Mouse (Mus musculus): ENCODE measurements at regions not wholly inside any gene's neighbourhood (a gene's known extent, or its start where the extent isn't known, plus 50 kb on each side); places are given as distances from the start of the nearest gene placed in this dataset.

DNA sequence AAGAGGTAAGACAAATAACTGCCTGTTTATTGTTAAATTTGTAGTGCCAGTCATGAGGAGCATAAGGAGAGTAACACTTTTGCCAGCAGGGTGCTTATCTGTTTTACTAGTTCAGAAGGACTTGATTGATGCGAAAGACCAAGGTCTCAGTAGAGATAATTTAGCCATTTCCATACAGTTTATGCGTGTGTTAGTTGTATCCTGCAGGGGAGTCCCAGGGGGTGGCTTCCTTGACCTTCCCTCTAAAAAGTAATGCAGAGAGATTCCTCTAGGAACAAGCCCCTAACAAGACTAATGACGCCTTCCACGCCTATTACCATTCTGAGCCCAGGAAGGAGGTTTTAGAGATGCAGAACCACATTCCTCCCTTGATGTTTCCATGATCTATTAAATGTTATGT lies 192.6 kb upstream of the Gm49339 start:
- DNase-seq (ENCODE audit: low spot score): no peak

DNA sequence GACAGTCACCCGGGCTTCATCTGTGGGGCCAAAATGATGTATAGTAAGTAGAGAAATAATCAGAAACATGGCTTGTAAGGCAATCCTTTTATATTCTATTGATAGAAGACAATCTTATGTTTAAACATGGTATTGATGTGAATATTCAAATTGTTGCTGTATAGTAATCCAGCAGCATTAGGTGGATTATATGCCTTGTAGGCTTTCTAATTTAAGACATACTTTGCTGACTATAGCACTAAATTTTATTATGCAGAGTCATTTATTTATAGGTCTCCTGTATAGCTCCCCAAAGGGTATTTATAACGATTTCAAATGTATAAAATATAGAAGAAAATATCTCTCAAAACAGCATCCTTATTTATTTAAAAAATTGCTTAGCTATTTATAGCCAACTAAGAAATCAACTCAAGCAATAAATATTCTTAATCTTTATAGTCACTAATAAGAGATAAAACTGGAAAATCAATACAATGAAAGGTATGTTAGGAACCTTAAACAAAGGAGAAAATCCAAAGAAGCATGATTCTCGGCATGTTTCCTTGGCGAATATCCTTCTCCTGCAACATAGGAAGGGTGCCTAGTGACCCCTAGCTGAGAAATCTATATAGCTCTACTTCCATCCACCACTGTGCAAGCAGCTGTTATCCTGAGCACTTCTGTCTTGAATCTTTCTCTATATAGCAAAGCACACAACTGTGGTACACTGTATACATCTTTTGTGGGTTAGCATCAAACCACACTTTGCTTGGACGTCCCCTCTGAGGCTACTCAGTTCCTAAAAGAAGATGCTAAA lies 188.8 kb upstream of the Gm49339 start:
- peak; percentile 72 for DNase-seq (ENCODE audit: low spot score)

DNA sequence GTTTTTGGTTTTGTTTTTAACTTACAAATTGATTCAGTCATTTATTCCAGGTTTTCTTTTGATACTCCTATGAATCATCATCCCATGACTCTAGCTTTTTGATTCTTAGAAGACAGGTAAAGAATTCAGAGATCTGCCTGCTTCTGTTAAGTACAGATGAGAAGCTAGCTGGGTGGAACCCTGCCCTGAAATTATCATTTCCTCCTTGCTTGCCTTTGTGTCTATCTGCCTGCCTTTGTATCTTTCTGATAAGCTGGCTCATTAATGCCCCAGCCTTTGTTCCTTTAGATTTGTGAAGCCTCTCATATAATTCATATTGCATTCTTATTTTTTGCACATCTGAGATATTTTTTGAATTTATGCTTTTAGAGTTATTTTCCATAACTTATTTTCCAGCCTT lies 167.6 kb upstream of the Gm49339 start:
- no peak for DNase-seq (ENCODE audit: low spot score)

DNA sequence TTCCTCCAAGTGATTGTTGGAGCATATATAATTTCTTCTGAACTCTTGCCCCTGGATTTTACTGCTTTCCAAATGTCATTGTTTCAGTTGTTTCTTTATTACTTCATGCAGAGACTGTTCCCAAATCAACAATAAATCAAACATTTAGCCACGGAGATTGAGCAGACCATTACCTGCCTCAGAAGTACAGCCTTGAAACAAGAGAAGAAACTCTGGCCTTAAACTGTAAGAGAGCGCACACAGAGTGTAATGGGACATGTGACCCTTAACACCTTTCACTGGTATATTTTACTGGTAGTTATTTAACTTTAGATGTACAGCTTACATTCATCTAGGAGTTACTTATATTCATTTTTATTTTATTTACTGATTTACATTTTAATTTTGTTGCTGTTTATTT lies 160.2 kb upstream of the Gm49339 start:
- no peak for DNase-seq (ENCODE audit: low spot score)

DNA sequence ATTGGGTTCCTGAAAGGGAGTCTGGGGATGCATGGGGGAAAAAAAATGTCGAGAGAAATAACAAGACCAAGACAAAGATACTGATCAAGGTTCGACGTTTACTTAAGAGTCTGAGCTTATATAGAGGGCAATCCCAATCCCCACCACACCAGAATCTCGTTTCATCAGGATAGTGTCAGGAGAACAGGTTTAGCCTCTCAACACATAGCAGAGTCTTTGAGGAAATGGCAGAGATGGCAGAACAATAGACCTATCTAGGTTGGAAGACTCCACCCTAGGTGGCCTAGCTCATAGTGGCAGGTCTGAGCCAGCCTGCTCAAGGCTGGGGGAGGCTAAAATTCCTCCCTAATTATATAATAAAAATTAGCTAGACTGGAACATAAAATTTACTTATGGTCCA lies 151.6 kb upstream of the Gm49339 start:
- DNase-seq (ENCODE audit: low spot score): no peak

DNA sequence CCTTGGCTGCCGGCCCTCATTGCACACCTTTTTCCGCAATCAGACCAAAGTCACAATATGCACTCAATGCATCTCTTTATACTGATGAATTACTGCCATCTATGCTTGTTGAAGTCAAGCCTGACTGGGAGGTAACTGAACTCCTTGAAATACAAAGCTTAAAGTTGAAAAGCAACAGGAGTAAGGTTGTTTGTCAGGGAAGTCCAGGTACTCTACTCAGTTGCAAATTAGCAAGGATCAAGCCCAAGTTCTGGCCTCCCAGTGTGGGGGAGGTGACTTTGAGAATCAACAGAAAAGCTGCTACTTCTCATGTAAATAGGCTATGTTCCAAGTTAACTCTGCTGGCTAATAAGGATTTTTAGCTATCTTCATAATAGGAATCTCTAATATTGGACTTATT lies 151.0 kb upstream of the Gm49339 start:
- no peak for DNase-seq (ENCODE audit: low spot score)

All from retina, embryonic 14.5 days (tissue).